Mouse (Mus musculus) stomach, embryonic 14.5 days (tissue): ENCODE measurements around the gene Fsip1. TPM values are rescaled to one million over a fixed set of nuclear protein-coding genes. Genes with fewer than 3 reads are reported as not detected.

ENCODE experiments used
- ATAC-seq: fragments of 200-750 bp; cut with Nextera tagmentation; 2 replicates; pipeline ENCODE4 v1.8.0; 2017; ENCODE audit warnings: low read depth, moderate TSS enrichment; ENCODE audit not compliant: insufficient number of reproducible peaks, insufficient read depth, low FRiP score
- H3K27ac ChIP-seq: fragments of 300-500 bp; sonication (generic); 2 replicates; pipeline ENCODE4 v1.5.1; 2014; ENCODE audit warnings: mild to moderate bottlenecking, low read length, moderate library complexity, mixed read lengths
- H3K27me3 ChIP-seq: fragments of 300-500 bp; sonication (generic); 2 replicates; pipeline ENCODE4 v1.6.1; 2014; ENCODE audit warnings: low read length, control low read depth, mixed read lengths; ENCODE audit not compliant: control insufficient read depth, insufficient read depth
- H3K36me3 ChIP-seq: fragments of 300-500 bp; sonication (generic); 2 replicates; pipeline ENCODE4 v1.6.1; 2014; ENCODE audit warnings: mild to moderate bottlenecking, control low read depth, low read length, moderate library complexity, mixed read lengths; ENCODE audit not compliant: control insufficient read depth, insufficient read depth
- H3K4me1 ChIP-seq: fragments of 300-500 bp; sonication (generic); 2 replicates; pipeline ENCODE4 v1.6.1; 2014; ENCODE audit warnings: low read length, control low read depth, mixed read lengths; ENCODE audit not compliant: control insufficient read depth, insufficient read depth
- H3K4me2 ChIP-seq: fragments of 300-500 bp; sonication (generic); replicated peaks from 2 replicates; pipeline ENCODE4 v1.6.1; 2014; ENCODE audit warnings: low read depth, low read length, control low read depth
- H3K4me3 ChIP-seq: fragments of 300-500 bp; sonication (generic); 2 replicates; pipeline ENCODE4 v1.5.1; 2014; ENCODE audit warnings: low read depth, low read length, control low read depth
- H3K9ac ChIP-seq: fragments of 300-500 bp; sonication (generic); replicated peaks from 2 replicates; pipeline ENCODE4 v1.6.1; 2014; ENCODE audit warnings: low read depth, mild to moderate bottlenecking, control low read depth, low read length, moderate library complexity, mixed read lengths
- H3K9me3 ChIP-seq: fragments of 300-500 bp; sonication (generic); 2 replicates; pipeline ENCODE4 v1.6.1; 2016; ENCODE audit warnings: low read depth, low read length, control low read depth; ENCODE audit not compliant: control insufficient read depth
- WGBS: fragments of 180-500 bp; shearing (Covaris S2); extraction: QIAGEN DNeasy Blood & Tissue Kit; methylation state at CpG from one replicate; pipeline ENCODE4 v1.1.7; 2014; 5-methylcytosine and 5-hydroxymethylcytosine counted together
- polyA plus RNA-seq: library from polyadenylated mRNA; unstranded; fragments of >200 nt; fragmentation: Nextera tagmentation; extraction: Ambion mirVana; gene quantifications from 2 replicates; pipeline ENCODE4 v1.2.1, GENCODE M21; 2014

Gene Fsip1
- polyA plus RNA-seq, 1 experiment from 2014 or later: 0.43 TPM

DNA sequence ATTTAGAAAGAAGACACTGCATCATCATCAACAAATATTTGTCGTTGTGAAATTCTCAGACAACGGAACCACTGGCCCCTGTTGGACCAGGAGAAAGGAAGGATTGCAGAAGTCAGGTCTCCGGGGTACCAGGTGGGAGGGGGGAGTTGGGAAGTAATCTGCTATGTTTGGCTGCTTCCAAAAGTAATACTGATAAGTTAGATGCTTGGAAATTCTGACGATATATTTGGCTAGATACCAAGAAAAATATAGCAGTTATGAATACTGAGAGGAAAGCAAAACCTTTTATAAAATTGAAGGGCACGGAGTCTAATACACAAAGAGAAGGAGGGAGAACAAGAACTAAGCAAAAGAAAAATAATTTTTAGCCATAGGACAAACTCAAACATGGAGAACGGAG is 117.5 kb downstream of the Fsip1 start:
- no peaks in the 10 kb centered on the region for H3K9me3 ChIP-seq
- H3K4me3 ChIP-seq: no peak overlapping the region
- no peaks in the 10 kb centered on the region for H3K4me1 ChIP-seq
- no peaks in the 10 kb centered on the region for H3K36me3 ChIP-seq
- WGBS: 67% methylated on average over 6 of the region's 6 CpGs
- H3K27me3 ChIP-seq: no peaks in the 10 kb centered on the region
- no peak overlapping the region for H3K9ac ChIP-seq
- H3K4me2 ChIP-seq: no peak overlapping the region
- H3K27ac ChIP-seq: no peak overlapping the region
- no peak for ATAC-seq

DNA sequence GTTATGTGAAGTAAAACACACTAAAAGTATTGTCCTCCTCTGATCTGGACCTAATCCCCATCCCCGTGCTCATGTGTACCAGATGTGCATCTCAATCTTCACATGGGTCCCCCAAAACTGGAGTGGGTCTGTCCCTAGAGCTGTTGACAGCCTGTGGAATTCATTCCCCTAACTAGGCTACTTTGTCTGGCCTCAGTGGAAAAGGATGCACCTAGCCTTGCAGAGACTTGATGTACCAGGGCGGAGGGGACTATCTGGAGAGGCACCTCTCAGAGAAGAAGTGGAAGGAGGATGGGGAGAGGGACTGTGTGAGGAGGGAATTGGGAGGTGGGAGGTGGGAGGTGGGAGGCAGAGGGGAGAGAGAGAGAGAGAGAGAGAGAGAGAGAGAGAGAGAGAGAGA is 119.0 kb downstream of the Fsip1 start:
- Histone ChIP-seq H3K9me3 (no peaks in the 10 kb centered on the region), H3K4me3 (no peak overlapping the region), H3K36me3 (no peaks in the 10 kb centered on the region), H3K4me1 (no peaks in the 10 kb centered on the region), H3K4me2 (no peak overlapping the region), H3K27me3 (no peaks in the 10 kb centered on the region), H3K9ac (no peak overlapping the region), H3K27ac (no peak overlapping the region)
- no peak for ATAC-seq
- WGBS: 91% methylated on average over 2 of the region's 2 CpGs

DNA sequence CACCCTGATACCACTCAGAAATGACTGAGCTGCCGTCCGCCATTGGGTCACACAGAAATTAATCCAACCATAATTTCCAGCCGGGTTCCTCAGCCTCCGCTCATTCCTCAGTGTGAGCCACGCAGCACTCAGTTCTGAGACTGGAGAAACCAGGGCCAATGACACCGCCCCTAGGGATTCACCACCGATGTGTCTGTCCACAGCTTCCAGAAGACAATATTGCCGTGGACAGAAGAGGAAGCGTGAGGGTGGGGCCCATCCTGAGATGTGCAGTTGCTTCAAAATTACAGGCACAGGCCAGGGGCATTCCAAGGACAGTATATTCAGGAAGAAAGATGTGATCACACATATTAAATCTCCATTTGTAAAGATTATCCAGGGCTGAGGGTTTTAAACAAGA is 119.7 kb downstream of the Fsip1 start:
- H3K27ac ChIP-seq: no peak overlapping the region
- no peaks in the 10 kb centered on the region for H3K27me3 ChIP-seq
- no peak overlapping the region for H3K4me3 ChIP-seq
- H3K9me3 ChIP-seq: no peaks in the 10 kb centered on the region
- no peak overlapping the region for H3K4me2 ChIP-seq
- 83% methylated on average over 9 of the region's 9 CpGs for WGBS
- H3K4me1 ChIP-seq: no peaks in the 10 kb centered on the region
- H3K9ac ChIP-seq: no peak overlapping the region
- no peaks in the 10 kb centered on the region for H3K36me3 ChIP-seq
- ATAC-seq: no peak

DNA sequence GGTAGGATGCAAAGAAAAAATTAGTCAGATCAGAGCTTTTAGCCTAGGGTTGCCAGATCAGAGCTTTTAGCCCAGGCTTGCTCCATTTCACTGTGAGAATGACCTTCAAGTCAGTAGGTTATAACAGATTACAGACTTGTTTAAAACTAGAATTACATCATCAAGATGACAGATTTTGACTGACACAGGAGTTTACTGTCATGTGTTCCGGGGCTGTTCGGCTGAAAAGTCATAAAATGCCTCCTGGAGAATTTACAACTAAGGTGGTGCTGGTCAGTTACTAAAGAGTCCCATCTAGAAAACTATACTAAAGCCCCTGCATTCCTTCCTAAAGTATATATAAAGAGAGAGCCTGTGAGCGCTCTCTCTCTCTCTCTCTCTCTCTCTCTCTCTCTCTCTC is 128.5 kb downstream of the Fsip1 start:
- 49% methylated on average over 3 of the region's 3 CpGs for WGBS
- Histone ChIP-seq H3K4me1 (0 out of 2 replicates have a peak, but pooled peaks cover 3% of the 10 kb centered on the region), H3K9me3 (no peaks in the 10 kb centered on the region), H3K36me3 (peaks cover 26% of the 10 kb centered on the region), H3K27me3 (no peaks in the 10 kb centered on the region), H3K27ac (no peak overlapping the region), H3K4me3 (no peak overlapping the region), H3K9ac (no peak overlapping the region), H3K4me2 (no peak overlapping the region)
- no peak for ATAC-seq

DNA sequence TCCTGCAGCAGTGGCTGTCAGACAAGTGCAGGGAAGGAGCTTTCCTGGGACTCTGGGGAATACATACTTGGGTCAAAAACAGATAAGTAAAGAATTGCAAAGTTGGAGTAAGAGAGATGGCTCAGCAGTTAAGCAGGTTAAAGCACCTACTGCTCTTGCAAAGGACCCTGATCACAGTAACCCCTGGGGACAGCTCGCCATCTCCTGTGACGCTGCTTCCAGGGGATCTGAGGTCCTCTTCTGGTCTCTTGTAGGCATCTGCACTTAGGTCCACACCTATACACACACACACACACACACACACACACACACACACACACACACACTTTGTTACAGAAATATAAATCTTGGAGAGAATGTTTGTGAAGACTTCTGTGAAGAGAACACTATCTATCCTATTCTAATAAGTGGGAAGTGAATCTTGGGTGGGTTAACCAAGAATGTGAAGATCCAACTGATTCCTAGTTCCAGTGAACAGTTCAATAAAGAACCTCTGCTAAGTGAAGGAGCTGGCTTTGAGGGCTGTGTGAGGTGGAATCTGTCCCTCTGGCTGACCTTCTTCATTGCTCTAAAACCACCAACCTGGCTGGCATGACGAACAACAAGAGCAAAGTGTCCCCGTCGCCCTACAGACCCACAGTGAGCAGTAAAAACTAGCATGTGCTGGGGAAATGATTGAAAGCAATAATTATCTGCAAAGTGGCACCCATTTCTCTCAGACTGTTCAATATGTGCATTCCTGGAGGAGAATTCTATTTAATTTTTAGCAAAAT is 129.1 kb downstream of the Fsip1 start:
- ATAC-seq: no peak
- WGBS: 81% methylated on average over 5 of the region's 5 CpGs
- 0 out of 2 replicates have a peak, but pooled peaks cover 3% of the 10 kb centered on the region for H3K4me1 ChIP-seq

DNA sequence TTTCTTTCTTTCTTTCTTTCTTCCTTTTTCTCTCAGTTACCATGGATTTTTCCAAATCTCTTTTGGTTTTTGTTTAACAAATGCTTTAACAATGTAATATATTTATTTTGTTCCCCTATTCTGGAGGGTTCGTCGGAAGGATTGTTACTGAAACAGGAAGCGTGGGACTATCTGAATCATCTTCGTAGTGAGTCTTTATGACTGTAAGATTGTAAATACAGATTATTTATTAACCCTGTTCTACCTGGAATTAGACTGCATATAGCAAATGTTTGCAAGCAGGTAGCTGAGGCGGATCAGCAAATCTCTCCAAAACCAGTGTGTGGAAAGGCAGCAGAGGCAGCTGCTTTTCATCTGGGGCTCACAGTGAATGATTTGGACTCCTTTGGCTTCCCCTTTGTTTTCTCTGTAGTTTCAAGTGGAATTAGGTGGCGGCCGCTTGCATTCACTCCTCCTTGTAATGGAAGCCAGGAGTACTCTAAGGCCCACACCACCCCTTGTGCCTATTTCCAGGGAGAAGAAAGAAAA is 130.8 kb downstream of the Fsip1 start:
- Histone ChIP-seq H3K27me3 (no peaks in the 10 kb centered on the region), H3K4me3 (no peak overlapping the region), H3K36me3 (peaks cover 47% of the 10 kb centered on the region), H3K9me3 (no peaks in the 10 kb centered on the region), H3K4me2 (no peak overlapping the region), H3K4me1 (0 out of 2 replicates have a peak, but pooled peaks cover 3% of the 10 kb centered on the region), H3K27ac (no peak overlapping the region), H3K9ac (no peak overlapping the region)
- WGBS: 55% methylated on average over 7 of the region's 7 CpGs
- no peak for ATAC-seq

More for the DNA sequence above, 129.1 kb downstream of the Fsip1 start:
- no peak overlapping the region for H3K9ac ChIP-seq
- H3K36me3 ChIP-seq: peaks cover 32% of the 10 kb centered on the region
- no peak overlapping the region for H3K27ac ChIP-seq
- H3K4me3 ChIP-seq: no peak overlapping the region
- no peaks in the 10 kb centered on the region for H3K9me3 ChIP-seq
- no peak overlapping the region for H3K4me2 ChIP-seq
- H3K27me3 ChIP-seq: no peaks in the 10 kb centered on the region

DNA sequence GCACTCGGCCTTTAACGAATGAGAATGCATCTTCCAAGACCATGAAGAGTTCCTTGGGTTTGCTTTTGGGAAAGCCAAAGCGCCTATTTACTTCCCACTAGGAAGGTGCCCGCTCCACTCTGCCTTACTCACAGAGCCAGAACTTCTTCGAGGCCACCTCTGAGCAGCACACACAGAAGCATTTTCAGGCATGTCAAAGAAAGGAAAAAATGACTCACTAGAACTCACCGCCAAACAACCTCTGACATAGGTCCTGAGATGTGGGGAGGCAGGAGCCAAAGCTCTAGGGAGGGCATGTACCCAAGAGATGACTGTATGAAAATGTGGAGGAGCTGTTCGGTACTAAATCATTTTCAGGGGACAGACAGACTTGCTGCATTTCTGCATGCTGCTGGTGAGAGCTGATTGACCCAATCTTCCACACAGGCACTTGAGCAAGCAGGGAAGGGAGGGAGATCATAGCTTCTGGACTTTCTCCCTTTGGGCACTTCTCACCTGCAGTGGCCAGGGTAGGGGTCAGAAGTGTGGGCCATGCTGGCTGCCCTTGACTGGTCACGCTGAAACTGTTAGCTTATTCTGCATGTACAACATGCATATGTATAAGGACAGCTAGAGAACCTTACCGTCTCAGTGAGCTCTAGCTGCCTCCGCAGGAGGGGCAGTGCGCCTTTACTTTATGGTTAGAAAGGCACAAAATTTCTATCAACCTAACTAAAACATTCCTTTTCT is 131.4 kb downstream of the Fsip1 start:
- Histone ChIP-seq H3K9me3 (no peaks in the 10 kb centered on the region), H3K36me3 (peaks cover 53% of the 10 kb centered on the region)

DNA sequence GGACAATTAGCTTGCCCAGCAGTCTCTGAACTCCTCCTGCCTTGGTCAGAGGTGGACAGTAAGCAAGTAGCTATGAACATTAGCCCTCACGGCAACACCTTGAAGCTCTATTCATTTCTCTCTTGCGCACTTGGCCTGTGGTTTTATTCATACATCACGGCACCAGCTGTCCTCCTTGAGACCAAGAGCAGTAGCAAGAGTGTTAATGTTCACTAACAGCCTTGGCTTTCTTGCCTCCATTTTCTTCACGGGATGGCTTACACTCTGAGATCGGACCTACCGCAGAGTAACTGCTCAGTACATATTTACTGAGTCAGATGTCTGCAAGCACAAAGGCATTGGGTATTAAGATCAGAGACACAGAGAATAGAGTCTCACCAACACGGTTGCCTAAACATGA is 132.3 kb downstream of the Fsip1 start:
- Histone ChIP-seq H3K4me2 (no peak overlapping the region), H3K4me3 (no peak overlapping the region), H3K27ac (no peak overlapping the region), H3K4me1 (0 out of 2 replicates have a peak, but pooled peaks cover 3% of the 10 kb centered on the region), H3K9me3 (no peaks in the 10 kb centered on the region), H3K9ac (no peak overlapping the region), H3K36me3 (peaks cover 62% of the 10 kb centered on the region), H3K27me3 (no peaks in the 10 kb centered on the region)
- WGBS: 72% methylated on average over 7 of the region's 7 CpGs
- ATAC-seq: no peak

More for the DNA sequence above, 131.4 kb downstream of the Fsip1 start:
- no peak for ATAC-seq
- Histone ChIP-seq H3K4me2 (no peak overlapping the region), H3K4me3 (no peak overlapping the region), H3K4me1 (0 out of 2 replicates have a peak, but pooled peaks cover 3% of the 10 kb centered on the region), H3K27me3 (no peaks in the 10 kb centered on the region), H3K9ac (no peak overlapping the region), H3K27ac (no peak overlapping the region)
- WGBS: 71% methylated on average over 11 of the region's 11 CpGs
